Comparison of ENCODE assay signal across 11 mouse cellular contexts in the genomic region with DNA sequence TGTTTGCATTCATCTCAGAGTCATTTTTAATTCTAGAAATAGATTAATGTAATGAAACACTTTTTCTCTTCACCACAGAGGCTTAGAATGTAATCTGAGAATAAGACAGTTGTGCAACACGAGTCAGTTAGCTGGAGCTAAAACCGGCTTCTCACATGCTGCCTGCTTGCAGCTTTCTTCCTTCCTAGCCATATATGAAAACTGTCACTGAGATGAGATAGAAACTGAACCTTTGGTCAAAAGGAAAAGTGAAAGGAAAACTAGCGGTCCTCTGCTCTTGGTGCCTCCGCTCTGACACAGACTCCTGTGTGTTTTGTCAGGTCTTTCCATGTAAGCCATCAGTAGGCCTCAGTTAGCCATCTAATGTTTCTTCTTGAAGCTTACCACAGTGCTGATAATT.
A peak's percentile ranks its signal among the peaks of the same experiment; 100 is the strongest.
DNase-seq lines count a peak whose midpoint lies in the region; ATAC-seq and TF ChIP-seq lines count a peak whose summit lies in the region.
"Had no signal": no experiment of that assay in that cellular context is flagged by ENCODE, and none has a peak within 500 bp of the region (broad histone marks: within the 10 kb centered on the region; RNA-seq: fewer than 3 reads in every experiment).

No protein-coding gene starts in this region.

- DNase-seq in frontal cortex, adult 2 months (ENCODE audit: extremely low spot score in 1 of 2, low spot score in 1 of 2), result no peak
- no peak for DNase-seq in liver, postnatal 0 days
- no peak for DNase-seq in liver
- DNase-seq in left cerebral cortex, adult 18-20 months (ENCODE audit: low spot score in 2 of 2), result no peak
- DNase-seq: B cell, adult 2 months had no signal

- H3K36me3 ChIP-seq in liver, postnatal 0 days (replicated peaks; ENCODE audit: insufficient read depth, low read length), result peaks cover 19% of the 10 kb centered on the region
- H3K36me3 ChIP-seq in heart, embryonic 13.5 days, result peaks cover 35% of the 10 kb centered on the region
- peaks cover 4% of the 10 kb centered on the region; the same call in 1 of the 2 replicates for H3K36me3 ChIP-seq in forebrain, embryonic 16.5 days (ENCODE audit: control insufficient read depth, insufficient read depth)

- no peak for TF ChIP-seq EP300 in liver, postnatal 0 days (IDR thresholded peaks at IDR 0.05; ENCODE audit: low read depth)

- 55% methylated on average over 4 of the region's 4 CpGs for WGBS in liver, postnatal 0 days (ENCODE audit: insufficient replicate concordance)
- WGBS in heart, embryonic 13.5 days, result 54% methylated on average over 4 of the region's 4 CpGs
- WGBS in forebrain, embryonic 16.5 days, result 88% methylated on average over 4 of the region's 4 CpGs

- ATAC-seq in frontal cortex, adult (ENCODE audit: low TSS enrichment), result peak; percentile 61; the same call in 1 of the 2 replicates
- no peak for ATAC-seq in liver, postnatal 0 days
- no peak for ATAC-seq in heart, embryonic 13.5 days (ENCODE audit: extremely low read depth, insufficient number of reproducible peaks, low FRiP score, low TSS enrichment)
- ATAC-seq in neutrophil, adult 5-6 weeks (ENCODE audit: extremely low read depth, insufficient number of reproducible peaks, low FRiP score, poor library complexity, severe bottlenecking), result peak; percentile 44; the same call in 1 of the 2 replicates
- ATAC-seq in forebrain, embryonic 16.5 days, result no peak
- ATAC-seq: forebrain, embryonic 14.5 days had no signal

- peak overlapping the region; percentile 42 for H3K4me2 ChIP-seq in liver, postnatal 0 days (ENCODE audit: low read depth, low read length)
- H3K4me2 ChIP-seq in heart, embryonic 13.5 days, result peak overlapping the region; percentile 54
- no peak overlapping the region for H3K4me2 ChIP-seq in forebrain, embryonic 16.5 days (ENCODE audit: low read length)

- no peak overlapping the region for H3K9ac ChIP-seq in liver, postnatal 0 days (replicated peaks)
- no peak overlapping the region for H3K9ac ChIP-seq in heart, embryonic 13.5 days
- no peak overlapping the region for H3K9ac ChIP-seq in forebrain, embryonic 16.5 days (replicated peaks; ENCODE audit: low read depth, low read length)

- H3K4me1 ChIP-seq in liver, postnatal 0 days (ENCODE audit: insufficient read depth), result peaks cover 9% of the 10 kb centered on the region; the same call in 1 of the 2 replicates
- peaks cover 43% of the 10 kb centered on the region for H3K4me1 ChIP-seq in heart, embryonic 13.5 days
- H3K4me1 ChIP-seq in forebrain, embryonic 16.5 days (replicated peaks; ENCODE audit: control insufficient read depth, insufficient read depth, low read length), result no peaks in the 10 kb centered on the region
- H3K4me1 ChIP-seq: midbrain, embryonic 10.5 days had no signal

- H3K27me3 ChIP-seq in liver, postnatal 0 days (ENCODE audit: insufficient read depth, low read length), result no peaks in the 10 kb centered on the region
- no peaks in the 10 kb centered on the region for H3K27me3 ChIP-seq in heart, embryonic 13.5 days (replicated peaks)
- no peaks in the 10 kb centered on the region for H3K27me3 ChIP-seq in forebrain, embryonic 16.5 days (replicated peaks; ENCODE audit: control insufficient read depth, insufficient read depth, low read length)

- TF ChIP-seq CTCF in liver, postnatal 0 days (IDR thresholded peaks at IDR 0.05; ENCODE audit: low read depth), result no peak

- 0 out of 2 replicates have a peak overlapping the region, but pooled peaks have one; percentile 30 for H3K27ac ChIP-seq in liver, postnatal 0 days (ENCODE audit: low read depth)
- peak overlapping the region; percentile 77 for H3K27ac ChIP-seq in heart, embryonic 13.5 days (replicated peaks)
- H3K27ac ChIP-seq in forebrain, embryonic 16.5 days (ENCODE audit: low read length), result no peak overlapping the region
- H3K27ac ChIP-seq: midbrain, embryonic 10.5 days had no signal

- H3K4me3 ChIP-seq in liver, postnatal 0 days (ENCODE audit: low read depth, low read length), result no peak overlapping the region
- no peak overlapping the region for H3K4me3 ChIP-seq in heart, embryonic 13.5 days
- no peak overlapping the region for H3K4me3 ChIP-seq in forebrain, embryonic 16.5 days (replicated peaks; ENCODE audit: low read length)
- H3K4me3 ChIP-seq: midbrain, embryonic 10.5 days had no signal

- no peaks in the 10 kb centered on the region for H3K9me3 ChIP-seq in liver, postnatal 0 days (ENCODE audit: low read length)
- H3K9me3 ChIP-seq in heart, embryonic 13.5 days, result no peaks in the 10 kb centered on the region
- no peaks in the 10 kb centered on the region for H3K9me3 ChIP-seq in forebrain, embryonic 16.5 days (ENCODE audit: control insufficient read depth, low read length)
- H3K9me3 ChIP-seq: midbrain, embryonic 10.5 days had no signal

Comparison
In these comparisons a context has a peak if more than half of its experiments do, and no peak if none do; other contexts are left out.
1. ATAC-seq: peak in frontal cortex, adult (single experiment) and neutrophil, adult 5-6 weeks (single experiment); none in liver, postnatal 0 days (single experiment), heart, embryonic 13.5 days (single experiment) and forebrain, embryonic 16.5 days (single experiment).